Comparison of ENCODE assay signal across 8 mouse cellular contexts in the genomic region with DNA sequence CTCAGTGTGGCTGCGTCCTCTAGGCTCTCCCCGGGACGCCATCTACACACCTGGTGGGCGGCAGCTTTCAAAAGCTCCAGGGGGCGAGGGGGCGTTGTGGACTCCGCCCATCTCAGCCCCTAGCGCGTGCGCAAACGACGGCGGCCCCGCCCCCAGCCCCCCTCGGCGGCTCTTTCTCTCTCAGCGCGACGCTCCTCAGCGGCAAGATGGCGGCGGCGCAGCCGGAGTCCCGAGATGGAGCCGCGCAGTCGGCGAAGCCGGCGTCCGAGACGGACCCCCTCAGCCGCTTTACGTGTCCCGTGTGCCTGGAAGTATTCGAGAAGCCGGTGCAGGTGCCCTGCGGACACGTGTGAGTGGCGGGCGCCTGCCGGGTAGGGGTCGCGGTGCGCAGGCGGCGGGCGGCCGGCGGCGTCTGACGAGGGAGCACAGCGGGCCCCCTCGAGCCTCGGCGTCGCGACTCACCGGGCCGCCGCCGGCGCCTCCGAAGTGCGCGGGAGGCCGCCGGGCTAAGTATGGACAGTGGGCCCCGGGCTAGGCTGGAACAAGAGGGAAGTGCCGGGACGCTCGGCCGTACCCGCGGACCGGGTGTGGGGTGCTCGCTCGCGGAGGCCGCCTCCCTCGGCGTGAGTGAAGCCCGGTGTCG. TPM values are rescaled to one million over a fixed set of nuclear protein-coding genes. Genes with fewer than 3 reads are reported as not detected.
A peak's percentile ranks its signal among the peaks of the same experiment; 100 is the strongest.
DNase-seq lines count a peak whose midpoint lies in the region; ATAC-seq and TF ChIP-seq lines count a peak whose summit lies in the region.

No protein-coding gene starts in this region.

- peak overlapping the region; percentile 98 for H3K27ac ChIP-seq in embryonic facial prominence, embryonic 10.5 days (replicated peaks)
- H3K27ac ChIP-seq in limb, embryonic 15.5 days = peak overlapping the region; percentile 83
- peak overlapping the region; percentile 82 for H3K27ac ChIP-seq in midbrain, postnatal 0 days (ENCODE audit: low read depth, low read length)

- H3K4me3 ChIP-seq in embryonic facial prominence, embryonic 10.5 days = peak overlapping the region; percentile 98
- peak overlapping the region; percentile 99 for H3K4me3 ChIP-seq in limb, embryonic 15.5 days
- peak overlapping the region; percentile 88 for H3K4me3 ChIP-seq in midbrain, postnatal 0 days (ENCODE audit: low read depth, low read length)

- no peaks in the 10 kb centered on the region for H3K9me3 ChIP-seq in embryonic facial prominence, embryonic 10.5 days
- H3K9me3 ChIP-seq in limb, embryonic 15.5 days = no peaks in the 10 kb centered on the region
- H3K9me3 ChIP-seq in midbrain, postnatal 0 days (ENCODE audit: low read length) = no peaks in the 10 kb centered on the region

- peak overlapping the region; percentile 93 for H3K4me2 ChIP-seq in limb, embryonic 15.5 days
- peak overlapping the region; percentile 96 for H3K4me2 ChIP-seq in midbrain, postnatal 0 days (ENCODE audit: low read depth, low read length, poor library complexity, severe bottlenecking)

- H3K4me1 ChIP-seq in embryonic facial prominence, embryonic 10.5 days = peaks cover 34% of the 10 kb centered on the region
- H3K4me1 ChIP-seq in limb, embryonic 15.5 days = peaks cover 30% of the 10 kb centered on the region
- peaks cover 8% of the 10 kb centered on the region; the same call in 1 of the 2 replicates for H3K4me1 ChIP-seq in midbrain, postnatal 0 days (ENCODE audit: insufficient read depth, low read length)

- peak overlapping the region; percentile 87 for H3K9ac ChIP-seq in limb, embryonic 15.5 days
- peak overlapping the region; percentile 90 for H3K9ac ChIP-seq in midbrain, postnatal 0 days (replicated peaks; ENCODE audit: low read length, poor library complexity, severe bottlenecking)

- H3K27me3 ChIP-seq in embryonic facial prominence, embryonic 10.5 days (replicated peaks; ENCODE audit: low read depth, poor library complexity, severe bottlenecking) = no peaks in the 10 kb centered on the region
- no peaks in the 10 kb centered on the region for H3K27me3 ChIP-seq in limb, embryonic 15.5 days
- H3K27me3 ChIP-seq in midbrain, postnatal 0 days (ENCODE audit: insufficient read depth, low read length) = no peaks in the 10 kb centered on the region

- peak; percentile 85 for ATAC-seq in limb, embryonic 15.5 days (ENCODE audit: insufficient number of reproducible peaks, low FRiP score, low TSS enrichment, low read depth)
- peak; percentile 91 for ATAC-seq in midbrain, postnatal 0 days (ENCODE audit: low FRiP score)

- H3K36me3 ChIP-seq in embryonic facial prominence, embryonic 10.5 days (replicated peaks) = peaks cover 39% of the 10 kb centered on the region
- peaks cover 15% of the 10 kb centered on the region for H3K36me3 ChIP-seq in limb, embryonic 15.5 days
- H3K36me3 ChIP-seq in midbrain, postnatal 0 days (ENCODE audit: insufficient read depth, low read length) = no peaks in the 10 kb centered on the region

- peak; percentile 85 to 93 for DNase-seq in left cerebral cortex, adult 18-20 months (ENCODE audit: low spot score in 2 of 2)
- DNase-seq in left cerebral cortex, adult 11 months (ENCODE audit: low spot score) = no peak
- DNase-seq in embryonic facial prominence, embryonic 10.5 days (ENCODE audit: low spot score) = peak; percentile 95
- DNase-seq in heart, adult 11 months = peak; percentile 99
- DNase-seq in kidney, adult 11 months = peak; percentile 82
- peak; percentile 87 for DNase-seq in midbrain, postnatal 0 days (ENCODE audit: low spot score)
- peak; percentile 79 to 84 for DNase-seq in spleen, postnatal 14 days (ENCODE audit: low spot score in 2 of 2)

- TF ChIP-seq CTCF in midbrain, postnatal 0 days (IDR thresholded peaks at IDR 0.05) = peak; percentile 56

- WGBS in embryonic facial prominence, embryonic 10.5 days = under 1% methylated on average over 85 of the region's 85 CpGs
- WGBS in limb, embryonic 15.5 days = under 1% methylated on average over 81 of the region's 85 CpGs
- WGBS in midbrain, postnatal 0 days = under 1% methylated on average over 74 of the region's 85 CpGs

RNA-seq across cellular contexts. Expression of a gene that starts 10.7 kb away (rescaled TPM):
- total RNA-seq in left cerebral cortex, adult 18-20 months (2021) = 10 to 100 TPM; 76.0 to 84.0 TPM
- polyA plus RNA-seq in embryonic facial prominence, embryonic 10.5 days (2016; fragmentation: Nextera tagmentation; extraction: Ambion mirVana) = 19.6 TPM in 2 replicates
- 12.9 and 15.3 TPM in 2 replicates for polyA plus RNA-seq in limb, embryonic 15.5 days (2015; fragmentation: Nextera tagmentation; extraction: Ambion mirVana)
- 39.2 and 41.5 TPM in 2 replicates for total RNA-seq in midbrain, postnatal 0 days (2014; rRNA removed)
- polyA plus RNA-seq in midbrain, postnatal 0 days (2015; fragmentation: Nextera tagmentation; extraction: Ambion mirVana) = 27.6 and 29.9 TPM in 2 replicates

RNA-seq across cellular contexts. Expression of a gene that starts 10.9 kb away (rescaled TPM):
- 10 to 100 TPM; 57.9 to 58.9 TPM for total RNA-seq in left cerebral cortex, adult 18-20 months (2021)
- 133 and 142 TPM in 2 replicates for polyA plus RNA-seq in embryonic facial prominence, embryonic 10.5 days (2016; fragmentation: Nextera tagmentation; extraction: Ambion mirVana)
- 69.9 and 70.3 TPM in 2 replicates for polyA plus RNA-seq in limb, embryonic 15.5 days (2015; fragmentation: Nextera tagmentation; extraction: Ambion mirVana)
- total RNA-seq in midbrain, postnatal 0 days (2014; rRNA removed) = 78.2 and 83.4 TPM in 2 replicates
- polyA plus RNA-seq in midbrain, postnatal 0 days (2015; fragmentation: Nextera tagmentation; extraction: Ambion mirVana) = 84.2 and 84.9 TPM in 2 replicates

RNA-seq across cellular contexts. Expression of a gene that starts 34.6 kb away (rescaled TPM):
- 1 to 10 TPM; 1.1 to 1.2 TPM for total RNA-seq in left cerebral cortex, adult 18-20 months (2021)
- 86.3 and 93.8 TPM in 2 replicates for polyA plus RNA-seq in embryonic facial prominence, embryonic 10.5 days (2016; fragmentation: Nextera tagmentation; extraction: Ambion mirVana)
- 52.6 and 61.2 TPM in 2 replicates for polyA plus RNA-seq in limb, embryonic 15.5 days (2015; fragmentation: Nextera tagmentation; extraction: Ambion mirVana)
- total RNA-seq in midbrain, postnatal 0 days (2014; rRNA removed) = 0.28 and 0.71 TPM in 2 replicates
- polyA plus RNA-seq in midbrain, postnatal 0 days (2015; fragmentation: Nextera tagmentation; extraction: Ambion mirVana) = 3.8 and 5.1 TPM in 2 replicates
